Mouse (Mus musculus): Measurements from ENCODE around the gene Cd160. TPM values are rescaled to one million over a fixed set of nuclear protein-coding genes. Genes with fewer than 3 reads are reported as not detected.

The Cd160 gene
- polyA plus RNA-seq, 1 experiment from 2014 or later = 26.3 TPM

GRCm38 (mm10) chr3:96829856-96830255 lies 705 bp upstream of the Cd160 start:
- no peak for DNase-seq (ENCODE audit: low spot score)

GRCm38 (mm10) chr3:96828308-96828864 lies 765 bp downstream of the Cd160 start:
- DNase-seq (ENCODE audit: low spot score) = no peak

- no peak for DNase-seq (ENCODE audit: low spot score)
Observed at GRCm38 (mm10) chr3:96825261-96825660, 3.9 kb downstream of the Cd160 start.

GRCm38 (mm10) chr3:96824614-96825013 lies 4.5 kb downstream of the Cd160 start:
- DNase-seq (ENCODE audit: low spot score) = no peak

DNA sequence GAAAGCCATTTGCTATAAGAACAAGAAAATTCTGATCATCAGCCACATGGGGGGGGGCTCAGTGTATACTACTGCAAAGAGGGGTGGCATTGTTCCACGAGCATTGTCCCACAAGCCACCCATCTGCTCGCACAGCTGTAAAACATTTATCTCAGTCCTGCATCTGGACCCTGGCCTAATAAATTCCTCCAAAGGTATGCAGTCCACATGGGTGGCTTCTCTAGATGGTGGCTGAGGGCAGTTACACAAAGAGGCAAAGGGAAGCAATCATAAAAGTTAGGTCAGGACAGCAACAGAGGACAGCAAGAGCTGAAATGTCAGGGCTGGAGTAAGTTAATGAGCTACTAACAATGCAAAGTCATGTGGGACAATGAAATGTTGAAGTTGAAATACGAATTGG lies 5.5 kb downstream of the Cd160 start:
- DNase-seq (ENCODE audit: low spot score) = no peak

GRCm38 (mm10) chr3:96821581-96821980 lies 7.6 kb downstream of the Cd160 start:
- DNase-seq (ENCODE audit: low spot score) = no peak

DNA sequence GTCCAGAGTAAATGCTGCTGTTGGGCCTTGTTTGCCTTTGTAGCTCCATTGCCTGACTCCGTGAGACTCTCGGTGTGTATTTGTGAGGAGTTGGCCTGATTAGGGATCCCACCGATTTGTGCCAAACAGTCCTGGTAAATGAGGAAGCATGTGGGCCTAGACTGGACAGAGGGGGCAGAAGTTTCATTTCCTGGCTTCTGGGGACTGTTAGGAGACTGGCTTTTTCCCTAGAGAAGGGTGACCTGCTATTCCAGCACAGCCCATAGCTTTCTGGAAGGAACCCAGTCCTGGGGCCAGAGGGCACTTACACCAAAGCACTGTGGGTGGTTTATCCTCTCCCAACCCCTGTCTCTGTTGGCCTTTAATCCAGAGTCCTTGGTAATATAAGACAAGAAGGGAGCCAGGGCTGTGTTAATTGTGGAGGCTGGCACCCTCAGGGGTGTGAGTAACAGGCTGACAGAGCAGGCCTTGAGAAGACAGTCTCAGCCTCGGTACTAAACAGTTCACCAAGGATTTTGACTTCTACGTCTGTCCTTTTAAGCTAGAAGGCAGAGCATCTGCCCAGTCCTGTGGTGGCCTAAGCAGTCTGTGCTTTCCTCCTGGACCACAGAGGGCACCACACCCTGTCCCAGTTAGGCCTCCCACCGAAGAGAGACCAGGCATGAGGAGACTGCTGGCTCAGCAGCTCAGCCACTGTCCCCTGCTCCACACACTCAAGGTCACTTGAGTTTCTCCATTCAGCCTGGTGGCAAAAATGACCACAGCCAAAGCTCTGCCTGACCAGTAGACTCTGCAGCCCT lies 8.8 kb downstream of the Cd160 start:
- DNase-seq (ENCODE audit: low spot score) = no peak

- peak; percentile 90 for DNase-seq (ENCODE audit: low spot score)
Observed at GRCm38 (mm10) chr3:96814342-96814741, 14.8 kb downstream of the Cd160 start.

GRCm38 (mm10) chr3:96813591-96814244 lies 15.4 kb downstream of the Cd160 start:
- DNase-seq (ENCODE audit: low spot score) = peak; percentile 13

DNA sequence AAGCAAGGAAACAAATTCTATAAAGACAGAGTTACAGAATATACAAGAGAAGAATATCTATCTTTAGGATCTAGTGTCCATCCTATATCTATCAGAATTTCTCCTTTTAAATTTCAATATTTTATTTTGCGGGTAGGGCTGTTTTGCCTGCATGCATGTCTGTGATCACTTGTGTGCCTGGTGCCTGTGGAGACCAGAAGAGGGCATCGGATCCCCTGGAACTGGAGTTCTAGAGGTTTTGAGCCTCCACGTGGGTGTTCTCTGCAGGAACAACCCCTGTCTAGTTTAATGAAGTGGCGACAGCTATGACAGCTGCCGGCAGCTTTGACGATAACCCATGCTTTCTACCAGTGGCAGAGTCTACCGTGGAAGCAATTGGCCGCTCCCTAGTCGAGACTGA lies 16.0 kb downstream of the Cd160 start:
- DNase-seq (ENCODE audit: low spot score) = peak; percentile 71

GRCm38 (mm10) chr3:96812395-96813091 lies 16.6 kb downstream of the Cd160 start:
- DNase-seq (ENCODE audit: low spot score) = peak; percentile 89

- no peak for DNase-seq (ENCODE audit: low spot score)
Observed at GRCm38 (mm10) chr3:96811232-96811631, 17.9 kb downstream of the Cd160 start.

GRCm38 (mm10) chr3:96808651-96809050 lies 20.5 kb downstream of the Cd160 start:
- no peak for DNase-seq (ENCODE audit: low spot score)

- no peak for DNase-seq (ENCODE audit: low spot score)
Observed at GRCm38 (mm10) chr3:96808136-96808535, 21.0 kb downstream of the Cd160 start.

DNA sequence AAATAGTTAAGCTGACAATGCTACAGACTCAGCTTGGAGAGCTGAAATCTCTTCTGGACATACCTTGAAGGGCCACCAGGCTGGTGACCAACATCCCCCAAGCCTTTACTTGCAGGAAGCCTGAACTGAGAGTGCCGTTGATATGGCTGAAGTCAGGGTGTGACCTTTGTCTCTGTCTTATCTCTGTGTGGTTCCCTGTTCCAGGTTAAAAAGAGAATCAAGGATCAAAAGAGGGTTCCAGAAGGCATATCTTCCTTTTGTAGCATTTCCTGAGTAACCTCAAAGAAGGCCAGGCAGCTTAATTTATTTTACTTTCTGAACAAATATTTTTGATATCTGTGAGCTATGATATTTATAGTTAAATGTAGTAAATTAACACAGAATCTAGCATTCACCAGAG lies 26.9 kb downstream of the Cd160 start:
- no peak for DNase-seq (ENCODE audit: low spot score)

- DNase-seq (ENCODE audit: low spot score) = no peak
Observed at GRCm38 (mm10) chr3:96800254-96800653, 28.9 kb downstream of the Cd160 start.

DNA sequence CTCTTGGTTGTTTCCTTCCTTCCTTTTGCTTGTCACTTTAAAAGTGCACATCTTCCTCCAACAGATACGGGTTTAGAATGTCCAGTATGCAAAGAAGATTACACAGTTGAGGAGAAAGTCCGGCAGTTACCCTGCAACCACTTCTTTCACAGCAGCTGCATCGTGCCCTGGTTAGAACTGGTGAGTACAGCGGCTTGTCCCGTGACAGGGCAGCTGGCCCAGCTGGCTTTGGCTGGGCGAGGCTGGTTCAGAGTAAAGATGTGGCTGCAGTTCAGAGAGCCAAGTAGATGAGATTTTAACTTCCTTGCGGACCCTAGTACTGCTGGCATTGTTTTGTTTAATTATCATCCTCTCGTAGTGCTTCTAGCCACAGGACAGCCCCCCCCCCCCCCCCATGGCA lies 40.6 kb downstream of the Cd160 start:
- DNase-seq (ENCODE audit: low spot score) = no peak

- DNase-seq (ENCODE audit: low spot score) = no peak
Observed at GRCm38 (mm10) chr3:96787784-96788183, 41.4 kb downstream of the Cd160 start.

DNA sequence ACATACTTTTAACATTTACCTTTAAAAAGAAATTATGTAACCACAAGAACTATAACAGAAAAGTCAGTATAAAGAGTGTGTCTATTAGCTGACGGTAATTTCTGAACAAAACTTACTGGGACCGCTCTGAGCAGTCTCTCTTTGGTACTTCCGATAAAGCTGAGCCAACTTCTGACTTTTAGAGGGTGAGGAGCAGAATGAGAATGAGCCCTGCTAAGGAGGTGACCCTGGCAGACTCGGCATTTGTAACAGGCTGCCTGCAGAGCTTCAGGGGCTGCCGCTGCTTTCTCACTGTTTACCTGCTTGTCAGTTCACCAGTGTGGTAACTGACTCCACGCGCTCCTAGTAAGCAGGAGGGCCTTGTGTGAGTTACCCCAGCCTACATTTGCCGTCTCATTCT lies 46.9 kb downstream of the Cd160 start:
- DNase-seq (ENCODE audit: low spot score) = no peak

- no peak for DNase-seq (ENCODE audit: low spot score)
Observed at GRCm38 (mm10) chr3:96777120-96777519, 52.0 kb downstream of the Cd160 start.

DNA sequence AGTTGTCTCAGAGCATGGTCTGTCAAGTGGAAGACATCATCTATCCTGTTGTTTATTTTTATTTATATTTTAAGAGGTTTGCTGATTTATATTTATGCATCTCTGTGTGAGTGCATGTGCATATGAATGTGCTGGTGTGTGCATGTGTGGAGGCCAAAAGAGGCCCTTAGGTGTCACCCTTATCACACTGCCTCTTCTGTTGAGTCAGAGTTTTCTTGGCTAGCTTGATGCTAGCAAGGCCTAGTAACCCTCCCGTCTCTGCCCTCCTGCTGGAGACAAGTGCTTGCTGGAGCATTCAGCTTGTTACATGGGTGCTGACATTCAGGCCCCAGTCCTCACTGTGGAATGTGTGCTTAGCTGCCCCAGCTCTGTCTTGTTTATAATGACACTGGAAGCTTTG lies 56.2 kb downstream of the Cd160 start:
- DNase-seq (ENCODE audit: low spot score) = no peak

GRCm38 (mm10) chr3:96769971-96770370 lies 59.2 kb downstream of the Cd160 start:
- DNase-seq (ENCODE audit: low spot score) = no peak

Data from thymus, postnatal 0 days (tissue).